Mouse (Mus musculus): ENCODE results near the gene Abhd8. TPM values are rescaled to one million over a fixed set of nuclear protein-coding genes. Genes with fewer than 3 reads are reported as not detected.
A peak's percentile ranks its signal among the peaks of the same experiment; 100 is the strongest.

Abhd8 gene
- total and polyA plus RNA-seq, 2 experiments from 2014 or later = 168 to 210 TPM

DNA sequence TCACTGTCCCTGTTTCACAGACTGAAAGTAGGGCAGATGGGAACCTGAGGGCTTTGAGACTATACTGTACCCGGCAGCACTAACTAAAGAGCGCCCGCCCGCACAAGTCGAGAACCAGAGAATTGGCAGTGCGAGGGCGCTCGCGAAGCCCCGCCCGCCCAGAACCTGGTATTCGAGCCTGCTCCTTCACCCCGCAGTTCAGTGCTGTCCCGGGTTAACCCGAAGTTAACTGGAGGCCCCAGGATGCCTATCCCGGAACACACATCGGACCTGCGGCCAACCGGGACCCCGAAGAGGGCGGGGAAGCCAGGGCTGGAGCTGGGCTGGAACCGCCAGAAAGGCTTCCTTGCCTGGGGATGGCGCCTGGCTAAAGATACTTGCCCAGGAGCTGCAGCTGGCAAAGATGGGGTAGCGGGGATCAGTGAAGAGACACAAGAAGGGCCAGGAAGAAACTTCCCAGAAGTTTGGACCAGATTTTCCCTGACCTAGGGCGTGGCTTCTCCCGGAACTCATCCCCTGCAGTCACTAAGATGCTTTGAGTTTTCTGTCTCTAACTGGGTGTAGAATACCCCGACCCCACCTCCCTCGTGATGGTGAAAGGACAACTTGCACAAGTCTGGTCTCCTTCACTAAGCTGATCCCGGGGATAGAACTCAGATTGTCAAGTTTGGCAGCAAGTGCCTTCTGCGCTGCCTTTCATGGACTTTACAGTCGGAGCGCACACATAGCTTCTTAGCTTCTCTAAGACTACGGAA, 24.4 kb upstream of the Abhd8 start, which contains the start of gene Gtpbp3:
Gtpbp3 (plus strand) TSS at position 413 of the 755 bp plus-strand sequence.
- Histone ChIP-seq H3K27me3 (ENCODE audit: insufficient read depth, low read length) (no peaks in the 10 kb centered on the region), H3K9me3 (ENCODE audit: low read length) (no peaks in the 10 kb centered on the region), H3K9ac (peak within 1 kb of the TSS; percentile 47), H3K4me1 (ENCODE audit: insufficient read depth) (peaks cover 5% of the 10 kb centered on the region; the same call in 1 of the 2 replicates), H3K4me2 (ENCODE audit: low read depth) (peak within 1 kb of the TSS; percentile 100), H3K27ac (ENCODE audit: low read depth, low read length) (peak within 1 kb of the TSS; percentile 57; the same call in 1 of the 2 replicates), H3K36me3 (ENCODE audit: insufficient read depth) (peaks cover 21% of the 10 kb centered on the region), H3K4me3 (ENCODE audit: low read depth, low read length) (peak within 1 kb of the TSS; percentile 65)
- TF ChIP-seq CTCF (IDR thresholded peaks at IDR 0.05; ENCODE audit: low read depth) = no peak
- ATAC-seq (peak; percentile 38), DNase-seq (peak; percentile 75)
- WGBS = under 1% methylated on average over 33 of the region's 33 CpGs

DNA sequence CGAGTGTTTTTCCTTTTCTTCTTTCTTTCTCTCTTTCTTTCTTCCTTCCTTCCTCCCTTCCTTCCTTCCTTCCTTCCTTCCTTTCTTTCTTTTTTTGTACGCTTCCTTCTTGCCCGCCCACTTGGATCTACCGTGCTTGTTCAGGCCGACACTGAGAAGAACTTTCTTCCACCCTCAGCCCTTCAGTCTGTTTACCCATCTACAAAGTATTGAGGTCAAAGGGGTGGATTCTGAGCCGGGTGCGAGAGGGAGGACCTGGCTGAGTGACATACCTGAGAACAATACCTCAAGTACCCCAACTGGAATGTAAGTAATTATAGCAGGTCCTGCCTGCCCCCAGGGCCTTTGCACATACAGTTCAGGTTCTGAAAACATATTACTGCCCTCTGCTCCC, 22.7 kb upstream of the Abhd8 start:
- 9% methylated on average over 7 of the region's 7 CpGs for WGBS
- ATAC-seq = no peak
- Histone ChIP-seq H3K9me3 (ENCODE audit: low read length) (no peaks in the 10 kb centered on the region), H3K4me3 (ENCODE audit: low read depth, low read length) (peak overlapping the region; percentile 79), H3K27ac (ENCODE audit: low read depth, low read length) (no peak overlapping the region; the same call in 1 of the 2 replicates), H3K4me2 (ENCODE audit: low read depth) (peak overlapping the region; percentile 60), H3K36me3 (ENCODE audit: insufficient read depth) (peaks cover 21% of the 10 kb centered on the region), H3K4me1 (ENCODE audit: insufficient read depth) (peaks cover 5% of the 10 kb centered on the region; the same call in 1 of the 2 replicates), H3K9ac (peak overlapping the region; percentile 98; the same call in 1 of the 2 replicates), H3K27me3 (ENCODE audit: insufficient read depth, low read length) (no peaks in the 10 kb centered on the region)
- DNase-seq = no peak
- TF ChIP-seq CTCF (IDR thresholded peaks at IDR 0.05; ENCODE audit: low read depth) = no peak

DNA sequence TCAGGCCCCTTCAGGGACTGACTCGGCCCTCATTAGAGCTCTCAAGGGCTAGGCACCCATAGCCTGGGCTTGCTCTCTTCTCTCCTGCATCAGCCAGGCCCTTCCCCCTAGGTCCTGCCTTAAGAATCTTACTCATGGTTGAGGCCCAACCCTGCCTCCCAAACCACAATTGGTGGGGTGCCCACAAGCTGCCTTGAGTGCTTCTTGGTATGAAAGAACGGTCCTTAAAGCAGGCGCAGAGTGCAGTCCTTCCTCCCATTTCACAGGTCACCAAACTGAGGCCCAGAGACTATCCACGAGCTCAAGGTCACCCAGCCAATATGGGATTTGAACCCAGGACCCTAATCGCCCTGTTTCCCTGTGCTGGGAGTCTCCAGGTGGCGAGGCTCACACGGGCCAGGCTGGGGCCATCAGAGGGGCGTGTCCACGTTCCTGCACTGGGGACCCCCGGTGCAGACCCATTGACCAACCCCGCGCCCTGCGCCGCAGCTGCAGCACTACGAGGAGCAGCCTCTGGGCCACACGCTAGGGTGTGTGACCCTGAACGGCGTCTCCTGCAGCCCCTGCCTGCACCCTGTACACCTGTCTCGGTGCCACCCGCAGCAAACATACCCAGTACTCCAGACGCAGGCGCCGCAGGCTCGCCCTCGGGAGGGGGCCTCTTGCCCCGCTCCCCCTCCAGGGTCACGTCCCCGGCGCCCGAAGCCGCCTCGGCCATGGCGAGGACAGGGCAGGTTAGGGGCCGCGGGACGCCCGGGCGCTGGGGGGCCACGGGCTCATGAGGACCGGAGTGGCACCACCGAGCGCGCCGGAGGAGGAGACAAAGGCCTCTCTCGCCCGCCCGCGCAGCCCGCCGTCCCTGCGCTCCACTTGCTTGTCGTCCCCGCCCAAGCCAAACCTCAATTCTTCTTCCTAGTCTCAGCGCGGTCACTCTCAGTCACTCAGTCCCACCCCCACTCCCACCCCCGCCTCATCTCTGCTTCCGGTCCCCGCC, 22.0 kb upstream of the Abhd8 start, which contains the start of gene Ano8:
Ano8 (minus strand) TSS at position 822 of the 994 bp plus-strand sequence.
- peak within 1 kb of the TSS; percentile 85 for H3K27ac ChIP-seq (ENCODE audit: low read depth, low read length)
- H3K4me3 ChIP-seq (ENCODE audit: low read depth, low read length) = peak within 1 kb of the TSS; percentile 79
- H3K4me2 ChIP-seq (ENCODE audit: low read depth) = peak within 1 kb of the TSS; percentile 60
- WGBS = 5% methylated on average over 54 of the region's 58 CpGs
- no peak for TF ChIP-seq CTCF (IDR thresholded peaks at IDR 0.05; ENCODE audit: low read depth)
- H3K36me3 ChIP-seq (ENCODE audit: insufficient read depth) = peaks cover 28% of the 10 kb centered on the region
- no peaks in the 10 kb centered on the region for H3K27me3 ChIP-seq (ENCODE audit: insufficient read depth, low read length)
- DNase-seq = peak; percentile 92
- H3K4me1 ChIP-seq (ENCODE audit: insufficient read depth) = peaks cover 5% of the 10 kb centered on the region; the same call in 1 of the 2 replicates
- H3K9me3 ChIP-seq (ENCODE audit: low read length) = no peaks in the 10 kb centered on the region
- peak; percentile 87 for ATAC-seq
- H3K9ac ChIP-seq = peak within 1 kb of the TSS; percentile 98

DNA sequence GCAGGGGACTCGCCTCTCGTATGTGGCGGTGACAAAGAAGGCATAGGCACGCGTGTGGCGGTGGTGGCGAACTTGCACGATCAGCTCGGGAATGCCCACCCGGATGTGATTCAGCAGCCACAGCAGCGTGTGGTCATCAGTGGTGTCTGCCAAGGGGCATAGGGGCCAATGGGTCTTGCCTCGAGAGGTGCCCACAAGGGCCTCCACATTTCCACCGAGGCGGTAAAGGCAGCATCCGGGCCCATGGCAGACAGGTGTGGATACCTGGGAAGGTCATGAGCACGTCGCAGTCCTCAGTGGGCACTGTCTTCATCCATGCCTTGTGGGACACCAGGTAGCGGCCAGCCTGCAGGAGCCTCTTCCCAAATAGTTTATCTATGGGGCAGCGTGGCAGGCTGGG, 21.3 kb upstream of the Abhd8 start:
- Histone ChIP-seq H3K9me3 (ENCODE audit: low read length) (no peaks in the 10 kb centered on the region), H3K9ac (peak overlapping the region; percentile 98), H3K4me1 (ENCODE audit: insufficient read depth) (peaks cover 5% of the 10 kb centered on the region; the same call in 1 of the 2 replicates), H3K27ac (ENCODE audit: low read depth, low read length) (no peak overlapping the region), H3K4me3 (ENCODE audit: low read depth, low read length) (peak overlapping the region; percentile 79), H3K27me3 (ENCODE audit: insufficient read depth, low read length) (no peaks in the 10 kb centered on the region), H3K36me3 (ENCODE audit: insufficient read depth) (peaks cover 35% of the 10 kb centered on the region), H3K4me2 (ENCODE audit: low read depth) (peak overlapping the region; percentile 60)
- no peak for ATAC-seq
- DNase-seq = no peak
- WGBS = 93% methylated on average over 19 of the region's 19 CpGs
- no peak for TF ChIP-seq CTCF (IDR thresholded peaks at IDR 0.05; ENCODE audit: low read depth)

DNA sequence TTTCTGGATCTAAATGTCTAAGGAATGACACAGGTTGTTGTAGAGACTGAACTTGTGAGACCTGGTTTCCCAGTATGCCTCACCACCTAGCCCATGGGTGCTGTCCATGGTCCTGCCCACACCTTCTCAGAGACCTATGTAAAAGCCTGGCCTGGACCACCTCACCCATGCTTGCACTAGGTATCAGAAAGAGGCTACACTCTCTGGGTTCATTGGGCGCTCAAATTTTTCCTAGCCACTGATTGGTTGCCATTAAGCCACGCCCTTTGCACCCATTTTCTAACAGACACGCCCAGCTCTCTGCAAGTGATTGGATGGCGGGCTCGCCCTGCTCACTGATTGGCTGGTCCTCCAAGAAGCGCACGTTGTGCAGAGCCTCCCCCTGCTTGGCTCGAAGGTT, 20.5 kb upstream of the Abhd8 start:
- H3K9me3 ChIP-seq (ENCODE audit: low read length) = no peaks in the 10 kb centered on the region
- no peak overlapping the region for H3K4me3 ChIP-seq (ENCODE audit: low read depth, low read length)
- H3K27ac ChIP-seq (ENCODE audit: low read depth, low read length) = no peak overlapping the region
- no peak overlapping the region for H3K9ac ChIP-seq
- H3K36me3 ChIP-seq (ENCODE audit: insufficient read depth) = peaks cover 43% of the 10 kb centered on the region
- H3K27me3 ChIP-seq (ENCODE audit: insufficient read depth, low read length) = no peaks in the 10 kb centered on the region
- DNase-seq (no peak), ATAC-seq (0 out of 2 replicates have a peak, but pooled peaks have one; percentile 1)
- H3K4me1 ChIP-seq (ENCODE audit: insufficient read depth) = peaks cover 5% of the 10 kb centered on the region; the same call in 1 of the 2 replicates
- H3K4me2 ChIP-seq (ENCODE audit: low read depth) = no peak overlapping the region
- TF ChIP-seq CTCF (IDR thresholded peaks at IDR 0.05; ENCODE audit: low read depth) = no peak
- WGBS = 53% methylated on average over 8 of the region's 8 CpGs

DNA sequence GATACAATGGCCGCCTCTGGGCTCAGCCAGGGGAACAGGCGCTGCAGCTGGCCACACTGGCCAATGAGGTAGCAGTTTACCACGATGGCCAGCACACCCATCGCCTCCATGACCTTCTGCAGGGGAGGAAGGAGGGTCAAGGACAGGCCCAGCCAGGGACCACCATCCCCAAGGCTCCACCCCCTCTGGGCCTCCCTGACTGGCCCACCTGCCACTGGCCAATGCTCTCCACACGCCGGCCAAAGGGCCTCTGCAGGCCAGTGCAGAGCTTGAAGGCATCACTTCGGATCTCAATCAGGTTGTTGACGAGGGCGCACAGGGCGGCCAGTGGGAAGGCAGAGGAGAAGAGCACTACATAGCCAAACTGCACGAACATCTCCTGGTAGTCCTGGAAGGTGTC, 15.5 kb upstream of the Abhd8 start:
- WGBS = 94% methylated on average over 11 of the region's 11 CpGs
- TF ChIP-seq CTCF (IDR thresholded peaks at IDR 0.05; ENCODE audit: low read depth) = no peak
- no peak overlapping the region for H3K27ac ChIP-seq (ENCODE audit: low read depth, low read length)
- H3K36me3 ChIP-seq (ENCODE audit: insufficient read depth) = peaks cover 57% of the 10 kb centered on the region
- DNase-seq (no peak), ATAC-seq (no peak)
- H3K9ac ChIP-seq = no peak overlapping the region
- H3K27me3 ChIP-seq (ENCODE audit: insufficient read depth, low read length) = no peaks in the 10 kb centered on the region
- no peak overlapping the region for H3K4me3 ChIP-seq (ENCODE audit: low read depth, low read length)
- no peaks in the 10 kb centered on the region for H3K9me3 ChIP-seq (ENCODE audit: low read length)
- peaks cover 5% of the 10 kb centered on the region for H3K4me1 ChIP-seq (ENCODE audit: insufficient read depth)
- H3K4me2 ChIP-seq (ENCODE audit: low read depth) = no peak overlapping the region

All from forebrain, postnatal 0 days (tissue).